Mouse (Mus musculus): ENCODE results near the gene Calm1. TPM values are rescaled to one million over a fixed set of nuclear protein-coding genes. Genes with fewer than 3 reads are reported as not detected.

Calm1 gene
- polyA plus RNA-seq, 1 experiment from 2014 or later, result 1,690 TPM

Other genes with a start within 250 kb of the Calm1 start
- 0.39 and 1.1 TPM in 2 replicates for gene Kcnk13, start 234.9 kb upstream of the Calm1 start, polyA plus RNA-seq (2016; fragmentation: Nextera tagmentation; extraction: Ambion mirVana)
- 308 and 324 TPM in 2 replicates for gene Psmc1, start 89.3 kb upstream of the Calm1 start, polyA plus RNA-seq (2016; fragmentation: Nextera tagmentation; extraction: Ambion mirVana)
- 15.6 and 16.7 TPM in 2 replicates for gene Nrde2, start 39.8 kb upstream of the Calm1 start, polyA plus RNA-seq (2016; fragmentation: Nextera tagmentation; extraction: Ambion mirVana)

All from hindbrain, embryonic 12.5 days (tissue).